Mouse (Mus musculus) heart, postnatal 4 days (tissue): ENCODE results near the gene Gsto1. TPM values are rescaled to one million over a fixed set of nuclear protein-coding genes. Genes with fewer than 3 reads are reported as not detected.
A peak's percentile ranks its signal among the peaks of the same experiment; 100 is the strongest.

ENCODE experiments used
- DNase-seq: peaks from one replicate; pipeline ENCODE4 v3.0.0; 2021
- total RNA-seq, 2 experiments: library from RNA; stranded (reverse); gene quantifications; 2 replicates each; pipeline ENCODE4 v1.2.3; 2021

Gsto1 gene
- total RNA-seq, 2 experiments from 2014 or later, result 68.9 to 69.7 TPM

DNA sequence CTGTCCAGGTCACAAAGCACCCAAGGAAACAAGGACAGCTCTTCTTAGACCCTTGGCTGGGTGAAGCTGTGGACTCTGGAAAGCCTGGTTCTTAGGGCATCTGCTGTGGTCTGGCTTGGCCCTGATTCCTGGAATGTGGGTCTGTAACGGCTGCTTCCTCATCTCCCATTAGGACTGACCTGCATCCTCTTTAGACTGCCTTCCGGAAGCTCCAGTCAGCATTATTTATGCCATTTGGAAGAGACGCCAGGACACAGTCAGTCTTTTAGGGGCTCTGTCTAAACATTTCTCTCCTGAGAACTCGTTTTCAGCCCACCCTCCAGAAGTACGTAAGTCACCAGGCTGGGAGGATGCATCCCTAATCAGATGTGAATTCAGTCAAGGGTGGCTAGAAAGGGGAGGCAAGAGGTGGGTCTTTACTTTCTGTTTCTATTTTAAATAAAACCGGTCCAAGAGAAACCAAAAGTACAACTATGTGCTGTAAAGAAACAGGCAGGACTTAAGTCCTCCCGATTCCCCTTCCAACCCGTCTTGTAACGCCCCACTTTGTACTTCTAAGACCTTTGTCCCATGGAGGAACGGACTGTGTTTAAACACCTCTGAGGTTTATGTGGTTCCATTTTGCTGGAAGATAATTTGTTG, 35.8 kb downstream of the Gsto1 start:
- DNase-seq, result no peak

DNA sequence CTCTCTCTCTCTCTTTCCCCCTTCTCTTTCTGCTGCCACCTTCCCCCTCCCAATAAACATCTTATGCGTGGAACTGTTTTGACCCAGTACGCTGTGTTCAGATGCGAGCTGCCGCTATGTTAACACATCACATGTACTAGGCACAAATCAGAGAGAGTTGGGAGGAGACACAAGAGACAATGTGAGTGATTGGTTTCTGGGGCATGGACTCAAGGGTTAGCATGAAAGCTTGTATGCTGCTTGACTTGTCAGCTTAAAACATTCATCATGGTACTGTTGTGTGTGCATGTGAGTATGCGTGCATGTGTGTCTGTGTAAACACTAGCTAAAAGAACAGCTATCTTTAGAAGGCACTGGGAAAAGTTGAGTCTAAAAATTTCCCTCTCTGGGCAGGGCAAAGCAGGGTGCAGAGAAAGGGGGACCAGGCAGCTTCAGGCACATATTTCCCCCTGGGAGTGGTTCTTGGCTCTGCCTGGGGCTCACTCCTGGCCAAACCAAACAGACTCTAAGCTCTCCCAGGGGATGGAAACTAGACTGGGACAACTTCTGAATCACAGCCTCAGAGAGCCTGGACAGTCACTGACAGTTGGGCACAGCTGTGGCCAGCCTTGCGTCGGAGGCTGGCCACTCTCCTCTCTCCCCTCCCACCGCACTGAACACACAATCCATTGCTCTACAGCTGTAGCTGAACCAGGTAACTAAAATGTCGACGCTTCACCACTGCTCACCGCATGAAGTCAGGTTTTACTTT, 37.0 kb downstream of the Gsto1 start:
- peak; percentile 61 for DNase-seq

DNA sequence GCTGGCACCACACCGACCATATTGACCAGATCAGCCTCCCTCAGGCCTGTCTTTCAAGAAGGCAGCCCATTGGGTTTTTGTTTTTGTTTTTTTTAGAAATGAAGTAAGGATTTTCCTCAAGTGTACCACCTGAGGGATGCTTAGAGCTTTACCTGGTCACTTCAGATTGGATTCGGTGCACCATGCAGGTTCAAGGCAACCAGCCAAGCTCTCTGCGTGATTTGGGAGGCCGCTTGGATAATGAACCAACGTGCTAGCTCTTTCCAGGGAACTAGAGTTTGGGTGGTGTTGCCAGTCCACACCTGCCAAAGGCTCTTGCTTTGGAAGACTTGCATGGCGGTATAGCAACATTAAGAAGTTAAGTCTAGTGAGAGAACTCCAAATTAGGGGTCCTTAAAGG, 38.3 kb downstream of the Gsto1 start:
- no peak for DNase-seq

DNA sequence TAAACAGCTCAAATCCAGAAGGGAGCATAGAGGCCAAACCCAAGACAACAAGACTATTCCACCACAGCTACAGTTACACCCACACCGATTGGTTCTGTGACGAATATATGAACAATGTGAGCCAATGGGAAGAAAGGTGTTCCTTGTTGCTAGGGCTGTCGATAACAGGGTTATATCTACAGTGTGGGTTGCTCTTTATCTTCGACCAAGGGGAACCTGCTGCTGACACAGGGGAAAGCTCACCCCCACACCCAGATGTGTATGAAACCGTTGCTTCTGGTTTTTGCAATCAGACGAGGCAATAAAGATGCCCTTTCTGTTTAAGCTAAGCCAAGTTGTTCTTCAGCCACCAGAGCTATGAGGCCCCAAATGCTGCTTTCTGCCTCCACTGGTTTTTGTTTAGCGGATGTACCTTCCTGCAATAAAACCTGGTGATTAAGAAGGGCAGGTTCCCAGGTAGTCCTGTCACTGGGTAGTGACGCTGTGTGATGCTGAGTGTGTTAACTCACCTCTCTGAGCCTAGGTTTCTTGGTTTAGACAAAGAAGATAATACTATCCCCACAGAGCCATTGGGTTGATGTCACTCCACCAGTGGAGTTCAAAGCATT, 43.8 kb downstream of the Gsto1 start:
- DNase-seq, result no peak

DNA sequence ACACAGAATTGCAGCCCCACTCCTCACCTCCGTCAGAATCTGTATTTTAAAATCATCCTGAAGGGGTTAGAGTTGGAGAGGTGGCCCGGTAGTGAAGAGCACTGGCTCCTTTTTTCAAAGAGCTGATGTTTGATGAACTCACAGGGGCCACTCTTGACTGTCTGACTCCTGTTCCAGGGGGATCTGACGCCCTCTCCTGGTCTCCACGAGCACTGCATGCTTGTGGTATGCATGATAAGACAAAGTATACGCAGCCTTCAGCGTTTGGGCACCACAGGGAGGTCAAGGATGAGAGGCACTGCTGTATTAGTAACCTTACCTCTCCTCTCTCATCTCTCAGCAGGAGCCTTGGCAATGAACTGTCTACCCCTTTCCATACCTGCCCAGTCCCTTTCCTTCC, 45.2 kb downstream of the Gsto1 start:
- no peak for DNase-seq

DNA sequence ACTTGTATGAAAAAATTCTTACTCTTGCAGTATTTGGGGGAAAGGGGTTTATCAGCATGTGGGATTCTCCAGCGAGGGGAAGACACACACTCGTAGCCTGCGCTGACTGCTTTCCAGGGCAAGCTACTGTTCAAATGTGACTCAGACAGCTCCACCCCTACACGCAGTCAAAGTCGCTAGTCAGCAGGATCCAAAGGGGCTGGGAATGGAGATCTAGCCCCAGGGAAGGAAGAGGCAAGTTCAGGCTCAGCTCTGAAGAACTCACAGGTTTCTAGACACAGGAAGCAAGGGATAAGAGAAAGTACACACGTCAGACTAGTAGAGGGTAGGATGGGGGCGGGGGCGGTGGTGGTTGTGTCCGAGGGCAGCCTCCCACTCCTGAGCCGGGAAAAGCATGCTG, 45.8 kb downstream of the Gsto1 start:
- no peak for DNase-seq

DNA sequence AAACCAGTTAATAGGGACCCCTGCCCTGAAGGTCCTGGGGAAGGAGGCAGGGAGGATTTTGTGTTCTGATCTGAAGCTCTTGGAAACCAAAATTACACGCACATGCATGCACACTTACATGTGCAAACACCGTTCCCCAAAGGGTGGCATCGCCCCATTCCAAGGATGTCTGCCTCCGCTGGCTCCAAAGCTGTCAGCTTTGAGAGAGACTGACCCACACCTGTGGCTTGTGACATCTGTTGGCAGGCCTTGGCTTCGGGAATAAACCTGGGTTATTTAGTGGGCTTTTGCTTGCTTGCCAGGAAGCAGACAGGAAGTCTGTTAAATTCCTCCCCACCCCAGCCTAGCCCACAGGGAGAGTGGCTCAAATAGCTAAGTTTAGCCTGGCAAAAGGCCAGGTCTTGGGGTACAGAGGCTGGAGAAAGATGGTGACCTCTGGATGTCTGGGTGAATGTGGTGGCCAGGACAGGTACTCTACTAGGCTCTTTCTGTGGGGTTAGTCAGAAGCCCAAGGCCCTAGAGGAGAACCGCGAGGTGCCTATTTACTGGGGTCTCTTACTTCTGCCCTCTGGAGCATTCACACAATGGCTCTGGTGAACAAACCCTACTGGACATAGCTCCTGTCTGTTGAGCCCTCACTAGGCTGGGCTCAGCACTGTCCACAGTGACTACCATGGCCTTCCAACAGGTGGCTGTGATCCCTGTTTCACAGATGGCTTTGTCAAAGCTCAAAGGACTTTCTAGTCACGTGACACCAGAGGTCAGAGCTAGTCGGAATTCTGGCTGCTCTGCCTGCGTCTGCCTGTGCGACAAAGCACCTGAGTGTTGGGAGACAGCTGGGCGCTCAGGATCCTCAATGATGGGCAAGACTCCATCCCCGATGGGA, 47.8 kb downstream of the Gsto1 start:
- peak; percentile 71 for DNase-seq

DNA sequence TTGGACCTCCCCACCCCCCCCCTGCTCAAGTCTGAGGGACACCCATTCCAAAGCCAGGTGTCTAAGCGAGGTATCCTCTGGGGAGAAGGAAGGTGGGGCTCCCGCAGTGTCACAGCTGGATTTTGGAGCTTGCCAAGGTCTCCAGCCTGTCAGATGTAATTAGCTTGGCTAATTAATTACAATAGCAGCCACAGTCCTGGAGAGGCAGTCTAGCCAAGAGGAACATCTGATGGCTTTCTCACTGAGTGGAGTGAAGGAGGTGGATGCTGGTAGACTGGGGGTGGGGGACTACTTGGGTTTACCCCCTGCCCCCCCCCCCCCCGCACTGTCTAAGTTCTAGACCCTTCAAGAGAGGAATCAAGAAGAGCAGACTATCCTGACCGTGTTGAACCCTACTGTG, 48.9 kb downstream of the Gsto1 start:
- no peak for DNase-seq

DNA sequence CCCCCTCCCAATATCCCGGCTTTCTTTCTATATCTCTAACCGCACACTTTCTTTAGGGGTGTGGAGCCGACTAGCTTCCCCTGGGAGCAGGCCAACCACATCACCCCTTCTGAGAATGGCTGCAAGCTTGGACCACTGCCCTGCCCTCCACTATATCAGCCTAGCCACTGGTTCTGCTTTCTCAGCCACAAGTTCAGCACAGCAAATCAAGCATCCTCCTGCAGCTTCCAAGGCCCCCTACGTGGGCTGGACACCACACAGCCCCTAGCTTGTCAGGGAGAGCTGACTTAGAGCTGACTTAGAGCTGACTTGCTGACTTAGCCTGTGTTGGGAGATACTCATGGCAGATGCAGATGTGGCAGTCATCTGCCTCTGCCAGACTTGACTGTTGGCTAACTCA, 50.3 kb downstream of the Gsto1 start:
- no peak for DNase-seq

DNA sequence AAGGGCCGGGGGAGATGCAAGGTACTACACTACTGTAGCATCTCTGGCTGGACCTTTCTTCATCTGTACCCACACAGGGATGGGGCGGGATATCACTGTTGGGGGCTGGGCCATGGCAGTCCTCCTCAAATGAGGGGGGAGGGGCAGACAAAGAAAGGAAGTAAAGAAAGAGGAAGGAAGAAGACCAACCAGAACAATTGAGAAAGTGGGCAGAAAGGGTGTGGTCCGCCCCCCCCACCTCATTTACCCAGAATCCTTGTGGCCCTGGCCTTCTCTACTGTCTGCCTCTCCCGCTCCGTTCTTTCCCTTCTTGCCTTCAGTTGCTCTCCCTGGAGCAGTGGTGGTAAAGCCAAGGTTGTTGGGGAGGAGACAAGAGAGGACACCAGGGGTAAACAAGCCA, 50.8 kb downstream of the Gsto1 start:
- DNase-seq, result no peak

DNA sequence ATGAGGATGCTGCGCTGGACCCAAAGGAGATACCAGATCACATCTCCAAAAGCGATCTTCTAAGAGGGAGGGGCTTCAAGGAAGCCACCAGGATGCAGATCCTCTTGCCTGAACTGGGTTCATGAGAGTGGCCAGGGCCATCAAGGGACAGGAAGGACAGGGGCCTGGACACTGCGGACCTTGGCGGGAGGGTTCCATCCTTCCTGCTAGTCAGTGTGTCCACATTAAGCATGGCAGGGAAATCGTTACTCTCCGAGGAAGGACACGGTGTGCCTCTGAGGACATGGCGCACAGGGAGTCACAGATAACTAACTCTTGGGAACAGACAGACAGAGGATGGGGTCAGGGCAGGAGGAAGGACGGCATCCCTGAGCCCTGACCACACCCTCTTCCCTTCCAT, 52.8 kb downstream of the Gsto1 start:
- DNase-seq, result no peak

DNA sequence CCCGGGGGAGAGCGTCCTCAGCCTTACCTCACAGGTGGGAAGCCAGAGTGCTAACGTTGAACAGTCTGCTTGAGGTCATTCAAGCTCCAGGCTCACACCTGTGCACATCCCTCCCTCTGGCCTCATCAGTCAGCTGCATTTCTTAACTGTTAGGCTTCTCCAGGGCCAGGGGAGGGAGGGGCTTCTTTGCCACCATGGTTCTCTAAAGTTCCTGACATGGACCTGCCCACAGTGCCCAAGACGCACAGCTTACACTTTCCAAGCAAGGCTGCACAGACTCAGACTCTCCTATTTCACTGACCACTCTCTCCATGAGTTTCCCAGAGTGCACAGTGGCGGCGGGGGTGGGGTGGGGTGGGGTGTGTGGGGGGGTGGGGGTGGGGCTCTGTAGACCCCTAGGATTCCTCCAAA, 54.2 kb downstream of the Gsto1 start:
- no peak for DNase-seq

DNA sequence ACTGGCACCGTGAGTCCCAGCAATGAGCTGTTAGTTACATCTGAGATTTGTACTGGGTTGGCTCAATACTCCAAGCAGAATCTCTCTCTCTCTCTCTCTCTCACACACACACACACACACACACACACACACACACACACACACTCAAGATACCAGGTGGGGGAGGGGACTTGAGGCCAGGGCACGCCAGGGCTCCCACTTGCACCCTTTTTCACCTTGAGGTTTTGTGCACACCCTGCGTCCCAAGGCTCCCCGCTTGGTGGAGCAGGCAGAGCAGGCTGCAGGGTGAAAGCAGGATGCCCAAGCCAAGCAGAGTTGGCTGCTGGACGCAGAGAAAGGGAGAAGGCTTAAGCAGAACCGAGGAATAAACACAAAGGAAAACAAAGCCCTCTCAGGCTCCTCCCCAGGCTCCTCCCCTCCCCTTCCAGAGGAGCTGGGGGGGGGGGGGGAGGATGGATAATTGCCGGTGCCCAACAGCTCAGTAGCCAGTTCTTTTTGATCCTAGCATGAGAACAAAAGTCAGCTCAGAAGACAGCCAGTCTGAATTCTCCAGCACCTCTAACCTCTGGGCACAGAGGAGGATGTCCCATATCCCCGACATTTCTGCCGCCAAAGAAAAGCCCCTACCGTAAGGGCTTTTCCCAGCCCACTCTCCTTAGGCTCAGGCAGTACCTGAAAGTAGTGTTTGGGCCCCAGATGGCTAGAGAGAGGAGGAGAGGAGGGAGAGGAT, 54.8 kb downstream of the Gsto1 start:
- DNase-seq, result no peak

DNA sequence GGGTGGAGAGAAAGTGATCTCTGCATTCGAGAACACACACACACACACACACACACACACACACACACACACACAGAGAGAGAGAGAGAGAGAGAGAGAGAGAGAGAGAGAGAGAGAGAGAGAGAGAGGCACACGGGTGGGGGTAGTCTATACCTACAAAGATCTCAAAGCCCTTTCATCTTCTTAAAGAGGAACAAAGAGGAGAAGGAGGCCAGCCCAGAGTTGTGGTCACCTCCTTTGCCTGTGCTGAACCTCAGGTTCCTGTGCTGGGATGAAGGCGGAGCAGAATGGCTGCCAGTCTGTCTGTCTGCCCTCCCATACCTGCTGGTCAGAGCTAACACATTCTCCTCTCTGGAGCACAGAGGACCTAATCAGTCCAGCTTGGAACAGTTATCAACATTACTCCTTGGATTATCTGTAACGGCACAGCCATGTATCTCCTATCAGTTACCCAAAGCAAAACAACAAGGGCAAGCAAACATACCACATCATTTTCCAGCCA, 55.4 kb downstream of the Gsto1 start:
- DNase-seq, result no peak

DNA sequence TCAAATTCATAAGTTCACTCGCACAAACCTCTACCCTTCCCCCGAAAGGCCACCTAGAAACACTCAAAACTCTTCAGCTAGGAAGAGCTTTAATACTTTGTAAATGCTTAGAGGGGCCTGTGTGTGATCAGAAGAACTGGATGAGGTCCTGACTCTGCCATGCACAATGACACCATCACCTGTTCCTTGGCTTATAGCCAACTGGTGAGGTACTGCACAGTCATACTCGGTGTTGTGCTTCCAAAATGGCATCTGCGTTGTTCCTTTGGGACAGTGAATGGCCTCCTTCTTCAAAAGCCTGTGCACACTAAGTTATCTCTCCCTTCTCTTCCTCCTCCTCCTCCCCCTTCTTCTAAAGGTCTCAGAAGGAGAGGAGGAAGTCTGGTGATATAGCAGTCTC, 56.0 kb downstream of the Gsto1 start:
- no peak for DNase-seq

DNA sequence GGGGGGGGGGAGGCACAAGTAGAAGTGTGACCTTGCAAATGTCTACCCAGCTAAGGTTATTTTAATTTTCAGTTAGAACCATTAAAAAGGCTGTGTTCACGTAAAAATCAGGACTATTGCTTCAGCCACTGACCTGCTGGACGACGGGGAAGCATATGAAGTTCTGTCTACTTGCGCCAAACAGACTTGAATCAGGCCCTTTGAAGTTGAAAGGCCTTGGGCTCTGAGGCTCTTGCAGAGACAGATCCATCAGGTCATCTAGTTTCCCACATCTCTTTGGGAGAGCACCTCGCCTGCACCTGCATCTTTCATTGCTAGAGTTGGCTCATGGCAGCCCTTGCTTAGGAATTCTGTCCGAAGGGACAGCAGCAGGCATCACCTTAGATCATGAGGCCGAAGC, 58.6 kb downstream of the Gsto1 start:
- no peak for DNase-seq

DNA sequence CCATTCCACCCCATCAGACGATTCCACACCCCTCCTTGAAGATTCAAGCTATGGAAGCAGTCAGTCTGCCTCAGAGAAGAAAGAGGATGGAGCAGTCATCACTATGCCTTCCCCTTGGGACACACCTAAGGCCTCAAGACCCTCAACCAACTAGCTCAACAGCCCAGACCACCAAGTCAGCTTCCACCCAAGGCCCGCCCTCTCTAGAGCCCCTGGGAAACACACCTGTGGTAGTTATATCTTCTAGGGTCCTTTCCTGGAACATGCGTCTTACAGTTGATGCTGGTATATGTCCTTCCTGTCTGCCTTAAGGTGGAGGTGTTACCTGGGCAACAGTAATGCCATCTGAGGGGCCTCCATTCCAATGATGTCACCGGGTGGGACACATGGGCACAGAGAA, 59.4 kb downstream of the Gsto1 start:
- no peak for DNase-seq

Other genes with a start within 250 kb of the Gsto1 start
- gene Col17a1, start 162.9 kb upstream of the Gsto1 start, total RNA-seq, result under 1 TPM; 0.17 to 0.25 TPM
- gene Sfr1, start 123.3 kb upstream of the Gsto1 start, total RNA-seq, result 10 to 100 TPM; 73.1 to 77.1 TPM
- 1 to 10 TPM; 1.5 to 1.8 TPM for gene Gsto2, start 10.6 kb downstream of the Gsto1 start, total RNA-seq
- gene Cfap43, start 64.3 kb downstream of the Gsto1 start, total RNA-seq, result not detected
- 10 to 100 TPM; 21.6 TPM for gene Itprip, start 64.3 kb downstream of the Gsto1 start, total RNA-seq
- 1 to 10 TPM; 2.2 to 2.3 TPM for gene Cfap58, start 82.7 kb downstream of the Gsto1 start, total RNA-seq